Mouse (Mus musculus) embryonic stem cell, embryonic (primary cell): ENCODE results near the gene Dnajc10.

Experiments used
- CTCF ChIA-PET, 4 experiments: fragments of 300-600 bp in 2 of 4; fragments of 350-600 bp in 2 of 4; sonication (Branson Sonifier 250); formaldehyde crosslinking; loops; one replicate each; lab custom pipeline; 2022; ENCODE audit warnings: inconsistent platforms in 2 of 4; lab: Charles Lee
- POLR2A ChIA-PET, 4 experiments: fragments of 300-600 bp in 2 of 4; fragments of 350-600 bp in 2 of 4; sonication (Branson Sonifier 250); formaldehyde crosslinking; loops; one replicate each; lab custom pipeline; 2022; ENCODE audit warnings: antibody characterized with exemption in 4 of 4, inconsistent platforms in 1 of 4; lab: Charles Lee

The Dnajc10 gene

GRCm38 (mm10) chr2:80315242-80316161 lies at the start of gene Dnajc10:
Gene Dnajc10, plus strand, starts transcription at chr2:80315466.
- ChIA-PET CTCF (no interaction called here), POLR2A (interaction anchor here in 2 of 4 experiments (0.6 to 0.7 kb wide), 4 partner anchors 16 to 871 kb away, joined by 3 to 4 read pairs (median 3); no protein-coding TSS in a partner anchor)

- ChIA-PET POLR2A (interaction anchor here in 1 of 4 experiments (0.6 kb wide), 1 partner anchor 402 kb away, joined by 4 read pairs; no protein-coding TSS in a partner anchor), CTCF (interaction anchor here (0.6 to 2.1 kb wide), 34 partner anchors 8 to 1789 kb away, joined by 3 to 18 read pairs (median 4); no protein-coding TSS in a partner anchor)
Observed at GRCm38 (mm10) chr2:80266894-80267293, 48.4 kb upstream of the Dnajc10 start.

GRCm38 (mm10) chr2:80268053-80268452 lies 47.2 kb upstream of the Dnajc10 start:
- ChIA-PET CTCF (interaction anchor here (0.6 to 2.1 kb wide), 14 partner anchors 9 to 1551 kb away, joined by 3 to 12 read pairs (median 3); no protein-coding TSS in a partner anchor), POLR2A (interaction anchor here in 1 of 4 experiments (0.7 kb wide), 1 partner anchor 386 kb away, joined by 3 read pairs; no protein-coding TSS in a partner anchor)

- ChIA-PET CTCF (no interaction called here), POLR2A (no interaction called here)
Observed at GRCm38 (mm10) chr2:80271431-80271830, 43.8 kb upstream of the Dnajc10 start.

GRCm38 (mm10) chr2:80273038-80273437 lies 42.2 kb upstream of the Dnajc10 start:
- POLR2A ChIA-PET: no interaction called here
- CTCF ChIA-PET: interaction anchor here in 1 of 4 experiments (0.6 kb wide), 1 partner anchor 408 kb away, joined by 5 read pairs; no protein-coding TSS in a partner anchor

- ChIA-PET CTCF (interaction anchor here in 1 of 4 experiments (0.6 kb wide), 2 partner anchors 409 to 688 kb away, joined by 5 to 8 read pairs; no protein-coding TSS in a partner anchor), POLR2A (no interaction called here)
Observed at GRCm38 (mm10) chr2:80273763-80274162, 41.5 kb upstream of the Dnajc10 start.

GRCm38 (mm10) chr2:80275136-80275535 lies 40.1 kb upstream of the Dnajc10 start:
- CTCF ChIA-PET: interaction anchor here (0.6 to 2.1 kb wide), 16 partner anchors 8 to 763 kb away, joined by 3 to 14 read pairs (median 4); no protein-coding TSS in a partner anchor

GRCm38 (mm10) chr2:80282214-80282613 lies 33.1 kb upstream of the Dnajc10 start:
- POLR2A ChIA-PET: no interaction called here
- CTCF ChIA-PET: no interaction called here

More at GRCm38 (mm10) chr2:80275136-80275535, 40.1 kb upstream of the Dnajc10 start:
- POLR2A ChIA-PET: interaction anchor here in 2 of 4 experiments (0.5 to 0.6 kb wide), 3 partner anchors 131 to 885 kb away, joined by 3 to 4 read pairs (median 3); no protein-coding TSS in a partner anchor

GRCm38 (mm10) chr2:80286397-80286796 lies 28.9 kb upstream of the Dnajc10 start:
- POLR2A ChIA-PET: no interaction called here
- CTCF ChIA-PET: interaction anchor here in 1 of 4 experiments (0.6 kb wide), 1 partner anchor 11 kb away, joined by 3 read pairs; no protein-coding TSS in a partner anchor

GRCm38 (mm10) chr2:80292172-80292571 lies 23.1 kb upstream of the Dnajc10 start, which contains the start of gene Prdx6b:
Gene Prdx6b, plus strand, starts transcription at chr2:80292472.
- ChIA-PET POLR2A (interaction anchor here in 1 of 4 experiments (0.6 kb wide), 1 partner anchor 11 kb away, joined by 5 read pairs; no protein-coding TSS in a partner anchor), CTCF (no interaction called here)

GRCm38 (mm10) chr2:80298334-80298733 lies 16.9 kb upstream of the Dnajc10 start:
- POLR2A ChIA-PET: no interaction called here
- CTCF ChIA-PET: no interaction called here

- CTCF ChIA-PET: no interaction called here
- POLR2A ChIA-PET: interaction anchor here in 1 of 4 experiments (0.6 kb wide), 1 partner anchor 319 kb away, joined by 8 read pairs; no protein-coding TSS in a partner anchor
Observed at GRCm38 (mm10) chr2:80300806-80301205, 14.5 kb upstream of the Dnajc10 start.

GRCm38 (mm10) chr2:80303957-80304356 lies 11.3 kb upstream of the Dnajc10 start:
- ChIA-PET POLR2A (no interaction called here), CTCF (no interaction called here)

GRCm38 (mm10) chr2:80307701-80308100 lies 7.6 kb upstream of the Dnajc10 start:
- POLR2A ChIA-PET: no interaction called here
- CTCF ChIA-PET: no interaction called here

- ChIA-PET CTCF (no interaction called here), POLR2A (no interaction called here)
Observed at GRCm38 (mm10) chr2:80309775-80310174, 5.5 kb upstream of the Dnajc10 start.

GRCm38 (mm10) chr2:80310772-80311171 lies 4.5 kb upstream of the Dnajc10 start:
- POLR2A ChIA-PET: no interaction called here
- CTCF ChIA-PET: no interaction called here

- ChIA-PET CTCF (no interaction called here), POLR2A (no interaction called here)
Observed at GRCm38 (mm10) chr2:80311350-80311749, 3.9 kb upstream of the Dnajc10 start.

GRCm38 (mm10) chr2:80314201-80314600 lies 1.1 kb upstream of the Dnajc10 start:
- POLR2A ChIA-PET: interaction anchor here in 1 of 4 experiments (0.7 kb wide), 1 partner anchor 77 kb away, joined by 3 read pairs; no protein-coding TSS in a partner anchor

GRCm38 (mm10) chr2:80314854-80315241 lies 418 bp upstream of the Dnajc10 start:
- ChIA-PET CTCF (no interaction called here), POLR2A (no interaction called here)

More at GRCm38 (mm10) chr2:80314201-80314600, 1.1 kb upstream of the Dnajc10 start:
- CTCF ChIA-PET: no interaction called here
